Mouse (Mus musculus) spleen, adult 18-20 months (tissue): Measurements from ENCODE around the gene Ggact.

Source experiments
- DNase-seq, 2 experiments: peaks; one replicate each; pipeline ENCODE4 v3.0.0; 2022; ENCODE audit warnings: mixed read lengths in 2 of 2

Ggact gene

DNA sequence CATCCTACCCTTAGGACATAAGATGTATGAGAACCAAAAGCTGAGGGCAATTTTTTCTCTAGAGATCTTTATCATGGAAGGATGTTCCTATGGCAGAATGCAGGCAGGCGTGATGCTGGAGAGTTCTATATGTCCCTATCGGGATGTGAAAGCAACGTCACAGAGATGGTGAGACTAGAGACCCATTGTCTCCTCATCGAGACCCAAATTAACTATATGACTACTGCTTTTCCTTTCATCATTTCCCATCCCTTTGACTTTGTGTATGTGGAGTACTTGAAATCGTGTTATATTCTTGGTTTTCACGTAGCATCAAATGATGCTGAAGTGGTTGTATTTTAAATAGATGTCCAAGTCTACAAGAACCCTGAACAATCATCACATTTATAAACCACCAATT is at the start of gene Ggact:
TSS of gene Ggact (minus strand) at position 101 of the 400 bp plus-strand sequence.
- DNase-seq, result no peak

- DNase-seq, result no peak
Measured at GRCm38 (mm10) chr14:122957941-122958340, 44.4 kb upstream of the Ggact start.

GRCm38 (mm10) chr14:122953331-122953730 is 39.8 kb upstream of the Ggact start:
- peak; percentile 11 to 51 for DNase-seq

- DNase-seq, result no peak
Measured at GRCm38 (mm10) chr14:122952556-122952955, 39.0 kb upstream of the Ggact start.

GRCm38 (mm10) chr14:122951676-122952445 is 38.3 kb upstream of the Ggact start:
- DNase-seq, result no peak

DNA sequence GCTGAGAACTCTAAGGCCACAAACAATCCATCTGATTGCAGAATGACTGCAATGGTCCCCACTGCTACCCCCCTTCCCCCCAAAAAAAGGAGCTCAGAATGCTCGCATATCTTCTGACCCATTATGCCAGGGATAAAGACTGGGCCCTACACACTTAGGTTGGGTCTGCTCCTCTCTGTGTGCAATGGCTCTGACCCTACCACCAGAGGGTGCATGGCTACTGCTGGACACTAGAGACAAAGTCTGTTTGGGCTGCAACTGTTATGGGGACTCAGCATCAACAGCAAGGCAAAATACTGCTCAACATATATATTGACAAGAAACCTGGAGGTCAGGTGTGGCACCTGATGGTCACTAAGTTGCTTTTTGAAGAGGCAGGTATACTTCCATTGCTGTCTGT is 37.4 kb upstream of the Ggact start:
- no peak for DNase-seq

DNA sequence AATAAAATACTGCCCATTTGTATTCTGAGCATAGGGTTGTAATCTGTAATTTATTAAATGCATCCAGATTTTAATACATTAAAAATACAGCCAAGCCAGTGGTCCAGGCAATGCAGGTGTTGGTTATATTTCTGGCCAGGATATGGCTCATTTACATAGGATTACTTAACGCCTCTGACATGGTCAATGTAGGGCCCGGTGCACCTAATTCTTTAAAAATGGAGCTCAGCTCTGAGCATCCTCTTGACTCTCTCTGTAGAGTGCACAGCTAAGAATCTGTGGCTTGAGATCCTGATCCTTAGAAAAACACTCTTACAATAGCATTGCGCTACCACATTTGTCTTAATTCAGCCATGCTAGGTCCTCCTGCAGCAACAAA is 29.9 kb upstream of the Ggact start:
- DNase-seq, result no peak

DNA sequence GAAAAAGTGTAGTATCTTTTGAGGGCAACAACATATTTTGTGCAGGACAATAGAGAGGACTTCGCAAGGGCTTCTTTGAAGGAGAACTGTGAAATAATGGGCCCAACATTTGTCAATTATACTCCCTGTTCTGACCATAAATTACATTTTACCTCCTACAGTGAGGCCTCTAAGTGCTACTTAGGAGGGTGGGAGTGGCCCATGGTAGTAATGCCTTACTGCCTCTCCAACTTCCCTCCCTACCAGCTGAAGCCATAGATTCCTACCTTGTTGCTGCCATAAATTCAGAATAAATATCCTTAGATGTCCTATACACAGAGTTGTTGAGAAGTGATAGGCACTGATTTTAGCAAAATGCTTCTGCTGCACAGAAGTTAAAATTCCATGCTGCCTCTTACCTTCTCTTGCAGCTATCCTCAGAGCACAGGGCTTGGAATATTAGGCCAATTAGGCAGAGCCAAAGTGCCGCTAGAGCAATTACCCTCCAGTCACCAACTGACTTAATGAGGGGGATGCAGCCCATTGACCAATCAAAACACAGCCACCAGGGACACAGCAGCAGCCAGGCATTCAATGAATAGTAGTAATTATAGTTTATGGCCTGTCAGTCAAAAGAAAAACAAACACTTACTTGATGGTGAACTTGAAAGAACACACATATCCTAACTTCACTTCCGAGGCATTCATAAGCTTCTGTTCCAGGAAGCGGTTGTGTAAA is 29.4 kb upstream of the Ggact start:
- no peak for DNase-seq

DNA sequence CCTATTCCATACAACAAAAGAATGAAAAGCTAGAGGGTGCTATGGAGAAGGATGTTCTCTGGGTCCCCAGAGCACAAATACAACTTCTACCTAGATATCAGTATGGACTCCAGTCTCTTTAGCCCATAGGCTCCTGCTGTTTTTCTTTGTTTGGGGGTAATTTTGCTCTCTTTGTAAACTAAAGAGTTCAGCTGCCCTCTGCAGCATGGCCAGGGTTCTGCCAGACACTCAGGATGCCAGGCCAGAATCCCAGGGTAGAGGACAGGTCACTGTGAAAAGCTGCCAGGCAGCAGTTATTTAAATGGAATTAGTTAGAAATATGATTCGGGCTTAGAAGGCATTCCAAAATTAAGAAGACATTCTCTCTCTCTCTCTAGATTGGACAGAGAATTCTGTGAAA is 22.9 kb upstream of the Ggact start:
- DNase-seq, result no peak

GRCm38 (mm10) chr14:122920011-122920410 is 6.5 kb upstream of the Ggact start:
- no peak for DNase-seq

DNA sequence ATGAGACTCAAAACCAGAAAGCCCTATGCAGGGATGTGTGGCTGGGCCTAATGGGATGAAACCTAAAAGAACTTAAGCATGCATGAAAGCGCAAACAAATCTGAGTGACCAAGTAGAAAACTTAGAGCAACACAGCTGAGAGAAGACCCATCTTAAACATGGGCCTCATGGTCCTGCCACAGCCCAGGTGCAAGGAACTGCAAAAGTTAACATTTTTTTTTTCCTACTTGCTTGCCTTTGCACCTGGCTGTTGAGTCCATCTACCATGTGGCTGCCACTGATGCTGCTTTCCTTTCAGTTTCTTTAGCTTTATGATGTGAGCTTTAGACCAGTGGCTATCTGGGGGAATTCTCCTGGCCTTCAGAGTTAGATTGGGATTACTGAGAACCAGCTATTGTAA is 4.1 kb upstream of the Ggact start:
- no peak for DNase-seq

- peak; percentile 38 to 72 for DNase-seq
Measured at GRCm38 (mm10) chr14:122912812-122913498, 602 bp downstream of the Ggact start.

- DNase-seq, result no peak
Measured at GRCm38 (mm10) chr14:122912137-122912536, 1.4 kb downstream of the Ggact start.

- no peak for DNase-seq
Measured at GRCm38 (mm10) chr14:122911265-122911664, 2.3 kb downstream of the Ggact start.

- DNase-seq, result no peak
Measured at GRCm38 (mm10) chr14:122909368-122910091, 4.0 kb downstream of the Ggact start.

GRCm38 (mm10) chr14:122908075-122908474 is 5.5 kb downstream of the Ggact start:
- DNase-seq, result no peak

GRCm38 (mm10) chr14:122905007-122905406 is 8.6 kb downstream of the Ggact start:
- no peak for DNase-seq

DNA sequence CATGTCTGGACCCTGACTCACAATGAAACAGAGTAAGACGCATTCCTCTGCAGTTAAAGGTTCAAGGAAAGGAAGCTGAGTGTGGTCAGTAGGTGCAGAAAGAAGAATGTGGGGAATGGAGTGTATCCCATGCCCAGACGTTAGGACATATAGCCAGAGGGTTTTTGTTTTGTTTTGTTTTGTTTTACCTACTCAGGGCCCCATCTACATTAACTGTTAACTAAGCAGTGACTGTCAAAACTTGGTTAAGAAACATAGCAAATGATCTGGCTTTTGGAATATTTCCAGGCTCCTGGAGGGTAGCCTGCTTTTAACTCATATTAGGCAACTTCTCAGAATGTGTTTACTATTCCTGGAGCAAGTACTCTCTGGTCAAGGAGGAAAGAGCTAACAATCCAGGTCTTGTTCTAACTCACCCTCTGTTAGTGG is 9.6 kb downstream of the Ggact start:
- DNase-seq, result no peak

DNA sequence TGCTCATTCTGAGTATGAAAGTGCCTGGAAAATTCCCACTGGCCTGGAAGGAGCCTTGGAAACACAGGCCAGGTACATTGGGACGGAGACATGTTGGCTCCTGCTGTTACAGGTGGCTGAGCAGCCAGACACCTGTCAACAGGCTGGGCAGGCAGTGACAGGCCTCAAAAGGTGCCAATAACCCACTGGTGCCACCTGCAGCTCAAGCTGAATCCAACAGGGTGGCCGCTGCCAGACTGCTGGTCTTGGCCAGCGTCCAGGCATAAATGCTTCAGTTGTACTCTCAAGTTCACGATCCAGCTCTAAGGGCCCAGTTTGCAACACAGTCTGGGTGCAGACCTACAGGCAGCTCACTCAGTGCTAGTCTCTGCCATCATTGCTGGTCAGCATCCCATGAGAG is 10.7 kb downstream of the Ggact start:
- peak in 1 of 2 experiments; percentile 8 for DNase-seq

DNA sequence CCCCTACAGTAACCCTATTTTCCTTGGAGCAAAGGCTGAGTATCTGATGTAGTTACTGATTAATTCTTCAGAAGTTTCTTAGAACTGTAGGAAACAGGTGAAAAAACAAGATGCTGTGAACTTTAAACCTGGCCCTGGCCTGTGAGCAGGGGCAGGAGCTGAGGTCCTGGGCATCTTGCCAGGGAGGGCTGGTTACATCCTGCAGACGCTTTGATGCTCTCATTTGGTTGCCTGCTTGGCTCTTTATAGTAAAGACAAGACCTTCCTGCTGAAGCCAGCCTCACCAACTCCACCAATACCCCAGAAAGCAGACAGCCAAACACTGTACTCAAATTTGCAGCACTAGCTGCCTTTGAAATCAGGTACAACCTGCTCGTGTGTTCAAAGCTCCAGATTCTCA is 11.4 kb downstream of the Ggact start:
- peak; percentile 33 to 48 for DNase-seq

- no peak for DNase-seq
Measured at GRCm38 (mm10) chr14:122901715-122902114, 11.8 kb downstream of the Ggact start.

DNA sequence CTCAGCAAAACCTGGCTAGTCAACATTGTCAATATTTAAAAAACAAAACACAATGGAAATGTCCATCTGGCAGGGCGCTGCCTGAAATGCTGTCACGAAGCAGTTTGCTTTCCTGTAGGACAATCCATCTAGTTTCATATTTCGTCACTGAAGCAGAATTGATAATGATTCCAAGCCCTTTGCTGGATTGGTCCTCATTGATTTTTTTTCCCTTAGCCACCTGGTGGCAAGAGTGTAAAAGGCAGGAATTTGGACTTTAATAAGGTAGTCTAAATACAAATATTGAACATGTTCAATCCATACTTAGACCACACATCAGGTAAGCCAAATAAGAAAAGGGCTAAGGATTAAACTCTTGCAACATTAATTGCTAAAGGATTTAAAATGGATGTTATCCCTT is 12.4 kb downstream of the Ggact start:
- no peak for DNase-seq

GRCm38 (mm10) chr14:122900679-122901078 is 12.9 kb downstream of the Ggact start:
- DNase-seq, result no peak
